Mouse (Mus musculus) testis, adult 2 months (tissue): Measurements from ENCODE around the gene Npc2.

Source experiments
- CTCF ChIP-seq: fragments of 200-500 bp; IDR thresholded peaks from 2 replicates; pipeline ENCODE4 v1.5.1; 2012; ENCODE audit warnings: low read depth, mild to moderate bottlenecking, inconsistent platforms, low read length, moderate library complexity; ENCODE audit not compliant: control insufficient read depth, insufficient read depth, insufficient replicate concordance
- POLR2A ChIP-seq: fragments of 200-500 bp; IDR thresholded peaks from 2 replicates; pipeline ENCODE4 v1.6.1; 2012; ENCODE audit warnings: low read depth, mild to moderate bottlenecking, inconsistent platforms, low read length, moderate library complexity; ENCODE audit not compliant: control insufficient read depth

- TF ChIP-seq CTCF (no peak), POLR2A (no peak)
Observed at GRCm38 (mm10) chr12:84718462-84719244, 54.3 kb downstream of the Npc2 start.
